Mouse (Mus musculus) hindbrain, embryonic 11.5 days (tissue): Measurements from ENCODE around the gene Tspo. TPM values are rescaled to one million over a fixed set of nuclear protein-coding genes. Genes with fewer than 3 reads are reported as not detected.

Experiments used
- ATAC-seq: fragments of 200-750 bp; cut with Nextera tagmentation; 2 replicates; pipeline ENCODE4 v1.8.0; 2017; ENCODE audit warnings: mild to moderate bottlenecking, moderate TSS enrichment, moderate library complexity; ENCODE audit not compliant: low FRiP score
- DNase-seq: peaks from one replicate; pipeline ENCODE4 v3.0.0-alpha.2; 2015; ENCODE audit warnings: low spot score
- H3K27ac ChIP-seq: fragments of 300-500 bp; sonication (generic); 2 replicates; pipeline ENCODE4 v1.5.1; 2014; ENCODE audit warnings: mild to moderate bottlenecking, low read depth, low read length
- H3K27me3 ChIP-seq: fragments of 300-500 bp; sonication (generic); 2 replicates; pipeline ENCODE4 v1.6.1; 2014; ENCODE audit warnings: mild to moderate bottlenecking, low read length, moderate library complexity, mixed read lengths; ENCODE audit not compliant: control insufficient read depth, insufficient read depth
- H3K36me3 ChIP-seq: fragments of 300-500 bp; sonication (generic); 2 replicates; pipeline ENCODE4 v1.6.1; 2014; ENCODE audit warnings: mild to moderate bottlenecking, low read length, moderate library complexity, mixed read lengths; ENCODE audit not compliant: control insufficient read depth, insufficient read depth
- H3K4me1 ChIP-seq: fragments of 300-500 bp; sonication (generic); replicated peaks from 2 replicates; pipeline ENCODE4 v1.6.1; 2014; ENCODE audit warnings: low read length, mixed read lengths; ENCODE audit not compliant: control insufficient read depth, insufficient read depth
- H3K4me2 ChIP-seq: fragments of 300-500 bp; sonication (generic); replicated peaks from 2 replicates; pipeline ENCODE4 v1.6.1; 2014; ENCODE audit warnings: mild to moderate bottlenecking, low read depth, low read length
- H3K4me3 ChIP-seq: fragments of 300-500 bp; sonication (generic); 2 replicates; pipeline ENCODE4 v1.5.1; 2014; ENCODE audit warnings: low read depth, low read length
- H3K9ac ChIP-seq: fragments of 300-500 bp; sonication (generic); 2 replicates; pipeline ENCODE4 v1.6.1; 2014; ENCODE audit warnings: low read depth, low read length
- H3K9me3 ChIP-seq: fragments of 300-500 bp; sonication (generic); 2 replicates; pipeline ENCODE4 v1.6.1; 2016; ENCODE audit warnings: low read length; ENCODE audit not compliant: control insufficient read depth
- WGBS: fragments of 180-500 bp; shearing (Covaris S2); extraction: QIAGEN DNeasy Blood & Tissue Kit; methylation state at CpG from one replicate; pipeline ENCODE4 v1.1.7; 2014; 5-methylcytosine and 5-hydroxymethylcytosine counted together
- polyA plus RNA-seq: library from polyadenylated mRNA; unstranded; fragments of >200 nt; fragmentation: Nextera tagmentation; extraction: Ambion mirVana; gene quantifications from 2 replicates; pipeline ENCODE4 v1.2.1, GENCODE M21; 2014

The Tspo gene
- polyA plus RNA-seq, 1 experiment from 2014 or later, result 32.0 TPM

DNA sequence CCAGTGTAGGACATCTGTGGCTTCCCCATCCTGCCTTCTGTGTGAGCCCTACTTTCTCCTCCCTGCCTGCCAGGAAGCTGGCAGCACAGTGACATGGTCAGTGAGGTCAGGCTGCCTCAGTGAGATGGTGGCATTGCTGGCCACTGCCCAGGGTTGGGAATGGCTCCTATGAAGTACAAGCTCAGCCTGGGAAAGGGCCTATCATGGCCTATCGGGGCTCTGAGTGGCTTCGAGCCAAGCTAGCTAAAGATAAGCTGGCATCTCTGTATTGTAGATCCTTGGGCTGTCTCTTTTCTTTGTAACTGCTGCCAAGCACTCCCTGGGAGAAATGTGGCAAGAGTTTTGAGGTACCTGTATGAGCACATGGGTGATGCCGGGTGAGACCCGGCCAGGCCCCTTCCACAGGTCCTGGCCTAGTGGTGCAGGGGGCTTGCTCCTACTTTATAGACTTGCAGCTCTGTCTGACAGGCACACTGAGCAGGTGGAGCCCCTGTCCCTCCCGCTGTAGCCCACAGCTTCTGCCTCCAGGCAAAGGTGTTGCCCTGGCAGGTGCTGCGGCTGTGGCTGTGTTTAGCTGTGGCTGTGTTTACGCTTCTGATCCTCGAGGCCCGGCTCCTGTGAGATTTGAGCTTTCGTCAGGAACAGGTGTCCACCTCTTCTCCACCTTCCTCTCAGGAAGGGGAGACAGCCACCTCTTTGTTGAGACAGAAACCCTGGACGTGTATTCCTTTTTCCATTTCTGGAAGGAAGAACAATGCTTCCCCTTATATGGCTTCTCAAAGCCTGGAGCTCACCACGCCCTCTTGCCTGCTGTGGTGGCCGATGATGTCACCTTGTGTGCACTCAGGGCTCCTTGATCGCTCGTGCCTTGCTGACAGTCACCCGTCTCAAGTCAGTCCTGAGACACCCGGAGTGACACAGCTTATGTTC, 28.2 kb upstream of the Tspo start:
- Histone ChIP-seq H3K4me1 (no peaks in the 10 kb centered on the region), H3K27ac (no peak overlapping the region), H3K9ac (no peak overlapping the region), H3K36me3 (no peaks in the 10 kb centered on the region), H3K27me3 (no peaks in the 10 kb centered on the region), H3K9me3 (no peaks in the 10 kb centered on the region), H3K4me2 (no peak overlapping the region), H3K4me3 (no peak overlapping the region)
- WGBS, result 83% methylated on average over 17 of the region's 17 CpGs
- no peak for DNase-seq
- ATAC-seq, result no peak

DNA sequence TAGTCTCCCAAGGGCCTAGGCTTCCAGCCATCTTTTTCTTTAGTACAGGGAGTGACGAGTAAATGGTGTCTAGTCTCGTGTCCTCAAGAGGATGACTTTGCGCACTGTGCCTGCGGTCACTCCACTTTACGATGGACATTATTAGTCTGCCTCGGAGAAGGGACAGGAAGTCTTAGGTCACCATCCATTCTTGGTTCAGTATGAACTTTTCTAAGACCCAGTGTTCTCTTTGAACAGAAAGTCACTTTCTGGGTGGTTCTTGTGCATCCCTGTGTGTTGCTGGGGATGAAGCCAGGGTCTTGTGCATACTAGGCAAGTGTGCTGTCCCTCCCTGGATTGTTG, 27.5 kb upstream of the Tspo start:
- DNase-seq, result no peak
- H3K4me3 ChIP-seq, result no peak overlapping the region
- 92% methylated on average over 6 of the region's 6 CpGs for WGBS
- no peak overlapping the region for H3K4me2 ChIP-seq
- H3K27ac ChIP-seq, result no peak overlapping the region
- no peak overlapping the region for H3K9ac ChIP-seq
- ATAC-seq, result no peak
- H3K9me3 ChIP-seq, result no peaks in the 10 kb centered on the region
- H3K36me3 ChIP-seq, result no peaks in the 10 kb centered on the region
- no peaks in the 10 kb centered on the region for H3K4me1 ChIP-seq
- no peaks in the 10 kb centered on the region for H3K27me3 ChIP-seq

DNA sequence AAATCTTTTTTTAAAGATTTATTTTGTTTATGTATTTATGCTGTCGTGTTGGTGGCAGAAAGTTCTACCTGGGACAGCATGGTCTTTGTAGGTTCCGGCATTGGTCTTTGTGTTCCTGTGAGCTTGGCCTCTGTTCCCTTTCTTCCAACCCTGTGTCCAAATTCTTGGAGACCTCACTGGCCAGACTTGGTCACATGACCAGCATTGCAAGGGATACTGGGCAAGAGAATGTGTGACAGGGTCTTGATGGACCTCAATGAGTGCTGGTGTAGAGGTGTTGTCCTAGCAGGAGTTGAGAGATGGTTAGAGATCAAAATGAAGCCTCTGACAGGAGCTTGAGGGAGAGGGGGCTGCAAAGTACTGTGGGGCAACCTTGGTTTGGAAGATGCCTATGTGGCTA, 24.5 kb upstream of the Tspo start:
- no peak overlapping the region for H3K9ac ChIP-seq
- WGBS, result 92% methylated on average over 2 of the region's 2 CpGs
- no peak for ATAC-seq
- H3K4me3 ChIP-seq, result no peak overlapping the region
- no peaks in the 10 kb centered on the region for H3K36me3 ChIP-seq
- no peaks in the 10 kb centered on the region for H3K4me1 ChIP-seq
- H3K27me3 ChIP-seq, result no peaks in the 10 kb centered on the region
- H3K9me3 ChIP-seq, result no peaks in the 10 kb centered on the region
- H3K27ac ChIP-seq, result no peak overlapping the region
- DNase-seq, result no peak
- no peak overlapping the region for H3K4me2 ChIP-seq

DNA sequence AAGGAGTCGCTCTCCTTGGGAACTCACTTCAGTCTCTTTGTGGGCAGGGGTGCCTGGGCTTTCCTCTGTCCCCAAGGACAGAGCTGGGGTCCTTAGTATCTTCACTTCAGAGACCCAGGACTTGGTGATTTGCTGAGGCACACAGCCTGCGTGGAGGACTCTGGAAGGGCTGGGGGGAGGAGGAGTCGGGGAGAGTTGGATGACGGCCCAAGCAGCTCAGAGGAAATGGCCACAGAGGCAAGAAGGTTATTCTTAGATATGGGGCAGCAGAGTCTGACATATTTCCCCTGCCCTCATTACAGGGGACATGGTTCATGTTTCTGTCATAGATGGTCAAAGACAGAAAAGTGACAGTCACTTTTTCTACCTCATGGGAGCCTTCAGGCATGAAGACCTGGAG, 23.5 kb upstream of the Tspo start:
- ATAC-seq (no peak), DNase-seq (no peak)
- 75% methylated on average over 4 of the region's 4 CpGs for WGBS
- H3K4me1 ChIP-seq, result no peaks in the 10 kb centered on the region
- H3K27me3 ChIP-seq, result no peaks in the 10 kb centered on the region
- H3K36me3 ChIP-seq, result no peaks in the 10 kb centered on the region
- no peaks in the 10 kb centered on the region for H3K9me3 ChIP-seq
- no peak overlapping the region for H3K4me3 ChIP-seq
- H3K27ac ChIP-seq, result no peak overlapping the region
- no peak overlapping the region for H3K9ac ChIP-seq
- no peak overlapping the region for H3K4me2 ChIP-seq

DNA sequence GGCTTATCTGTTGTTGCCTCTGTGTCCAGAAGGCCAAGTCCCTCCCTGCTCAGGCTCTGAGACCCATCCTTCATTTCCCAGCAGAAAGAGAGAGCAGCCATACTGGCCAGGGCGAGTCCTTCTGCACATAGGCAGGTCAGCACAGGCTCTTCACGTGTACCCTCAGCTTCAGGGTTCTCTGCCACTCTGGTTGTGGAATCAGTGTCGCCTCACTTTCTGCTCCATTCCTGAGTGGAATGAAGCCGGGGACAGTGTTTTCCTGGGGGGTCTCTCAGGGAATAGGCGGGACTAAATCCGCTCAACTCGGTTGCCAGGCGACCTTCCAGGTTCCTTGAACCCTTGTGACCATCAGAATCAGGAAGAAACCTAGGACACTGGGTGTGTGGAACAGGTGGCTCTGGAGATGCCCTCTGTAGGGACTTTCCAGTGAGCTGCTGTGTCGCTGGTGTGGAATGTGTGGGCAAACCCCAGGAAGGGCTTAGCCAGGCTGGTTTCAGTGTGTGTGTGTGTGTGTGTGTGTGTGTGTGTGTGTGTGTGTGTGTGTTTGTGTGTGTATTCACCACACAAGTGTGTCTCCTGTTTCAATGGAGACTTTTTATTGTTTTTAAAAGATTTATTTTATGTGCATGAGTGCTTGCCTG, 21.6 kb upstream of the Tspo start:
- H3K4me2 ChIP-seq, result no peak overlapping the region
- no peak for ATAC-seq
- no peak overlapping the region for H3K9ac ChIP-seq
- 84% methylated on average over 9 of the region's 9 CpGs for WGBS
- H3K27ac ChIP-seq, result no peak overlapping the region
- DNase-seq, result no peak
- H3K4me1 ChIP-seq, result no peaks in the 10 kb centered on the region
- no peaks in the 10 kb centered on the region for H3K9me3 ChIP-seq
- H3K36me3 ChIP-seq, result 0 out of 2 replicates have a peak, but pooled peaks cover under 1% of the 10 kb centered on the region
- no peaks in the 10 kb centered on the region for H3K27me3 ChIP-seq
- no peak overlapping the region for H3K4me3 ChIP-seq

DNA sequence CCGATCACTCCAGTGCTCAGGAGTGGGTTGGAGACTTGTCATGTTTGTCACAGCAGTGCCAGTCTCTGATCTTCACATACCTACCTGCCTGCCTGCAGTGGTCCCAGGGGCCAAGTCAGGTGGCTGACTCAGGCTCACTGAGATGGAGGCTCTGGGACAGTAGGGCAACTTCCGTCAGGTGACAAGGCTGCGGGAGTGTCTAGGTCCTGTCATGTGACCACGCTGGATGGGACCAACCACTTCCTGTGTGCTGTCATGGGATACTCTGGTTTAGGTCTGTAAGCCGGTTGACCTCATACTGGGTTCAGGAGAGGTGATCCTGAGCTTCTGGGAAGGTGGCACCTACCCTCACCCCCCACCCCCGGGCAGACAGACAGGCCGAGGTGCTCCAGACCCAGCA, 17.4 kb upstream of the Tspo start:
- ATAC-seq (no peak), DNase-seq (no peak)
- no peak overlapping the region for H3K4me3 ChIP-seq
- no peak overlapping the region for H3K27ac ChIP-seq
- 0 out of 2 replicates have a peak, but pooled peaks cover 3% of the 10 kb centered on the region for H3K36me3 ChIP-seq
- H3K4me2 ChIP-seq, result no peak overlapping the region
- 91% methylated on average over 7 of the region's 7 CpGs for WGBS
- no peak overlapping the region for H3K9ac ChIP-seq
- no peaks in the 10 kb centered on the region for H3K4me1 ChIP-seq
- no peaks in the 10 kb centered on the region for H3K9me3 ChIP-seq
- no peaks in the 10 kb centered on the region for H3K27me3 ChIP-seq

DNA sequence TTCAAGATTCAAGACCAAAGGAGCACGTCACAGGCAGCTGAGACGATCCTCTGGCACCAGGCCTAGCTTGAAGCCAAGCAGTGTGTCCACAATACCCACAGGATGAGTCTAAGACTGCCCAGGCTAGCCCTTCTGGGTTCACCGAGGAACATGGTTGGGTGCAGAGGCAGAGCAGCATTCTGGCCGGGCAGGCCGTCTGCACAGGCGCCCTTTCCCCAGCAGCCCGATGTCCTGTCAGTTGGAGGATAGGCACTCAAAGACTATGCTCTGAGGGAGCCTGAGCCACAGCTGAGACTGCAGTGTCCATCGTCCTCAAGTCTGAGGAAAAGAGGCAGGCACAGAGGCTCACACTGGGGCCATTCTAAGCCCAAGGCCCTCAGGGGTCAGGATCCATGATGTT, 16.2 kb upstream of the Tspo start:
- ATAC-seq (no peak), DNase-seq (no peak)
- no peaks in the 10 kb centered on the region for H3K9me3 ChIP-seq
- no peak overlapping the region for H3K4me2 ChIP-seq
- no peak overlapping the region for H3K27ac ChIP-seq
- 88% methylated on average over 8 of the region's 8 CpGs for WGBS
- no peaks in the 10 kb centered on the region for H3K27me3 ChIP-seq
- no peak overlapping the region for H3K9ac ChIP-seq
- H3K4me3 ChIP-seq, result no peak overlapping the region
- H3K4me1 ChIP-seq, result no peaks in the 10 kb centered on the region
- H3K36me3 ChIP-seq, result 0 out of 2 replicates have a peak, but pooled peaks cover 3% of the 10 kb centered on the region

DNA sequence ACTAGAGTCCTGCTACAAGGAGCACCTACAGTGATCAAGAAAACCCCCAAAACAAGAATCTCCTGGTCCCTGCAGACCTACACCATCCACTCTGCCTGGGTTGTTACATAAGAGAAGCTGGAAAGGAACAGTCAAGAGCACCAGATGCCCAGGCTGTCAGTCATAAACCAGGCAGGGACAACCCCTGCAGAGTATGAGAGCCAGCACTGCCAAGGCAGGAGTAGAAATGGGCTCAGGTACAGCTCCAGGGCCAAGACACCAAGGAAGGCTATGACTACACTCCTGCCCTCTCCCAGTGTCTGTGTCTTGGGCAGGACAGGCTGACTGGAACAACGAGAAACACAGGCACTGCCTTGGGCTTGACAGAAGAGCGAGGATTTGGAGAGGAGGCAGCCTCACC, 13.3 kb upstream of the Tspo start:
- WGBS, result 98% methylated on average over 2 of the region's 2 CpGs
- DNase-seq (no peak), ATAC-seq (no peak)
- Histone ChIP-seq H3K4me2 (no peak overlapping the region), H3K27ac (no peak overlapping the region), H3K4me1 (no peaks in the 10 kb centered on the region), H3K9me3 (no peaks in the 10 kb centered on the region), H3K9ac (no peak overlapping the region), H3K36me3 (0 out of 2 replicates have a peak, but pooled peaks cover 3% of the 10 kb centered on the region), H3K4me3 (no peak overlapping the region), H3K27me3 (no peaks in the 10 kb centered on the region)

DNA sequence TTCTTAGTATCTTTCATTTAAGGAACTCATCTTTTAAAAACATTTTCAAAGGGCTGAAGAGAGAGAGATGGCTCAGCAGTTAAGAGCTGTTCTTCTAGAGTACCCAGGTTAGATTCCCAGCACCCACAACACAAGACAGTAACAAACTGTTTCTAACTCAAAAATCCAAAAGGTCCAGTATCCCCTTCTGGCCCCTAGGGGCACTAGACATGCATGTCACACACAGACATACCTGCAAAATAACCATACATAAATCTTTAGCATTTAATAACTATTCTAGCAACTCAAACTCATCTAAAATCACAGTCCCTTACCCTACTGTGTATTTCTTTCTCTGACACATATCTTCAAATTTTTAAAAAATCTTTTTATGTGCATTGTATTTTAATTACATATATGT, 9.6 kb upstream of the Tspo start:
- H3K4me2 ChIP-seq, result no peak overlapping the region
- DNase-seq, result no peak
- no peak overlapping the region for H3K27ac ChIP-seq
- no peaks in the 10 kb centered on the region for H3K27me3 ChIP-seq
- no peaks in the 10 kb centered on the region for H3K36me3 ChIP-seq
- no peak overlapping the region for H3K9ac ChIP-seq
- ATAC-seq, result no peak
- H3K4me3 ChIP-seq, result no peak overlapping the region
- no peaks in the 10 kb centered on the region for H3K4me1 ChIP-seq
- H3K9me3 ChIP-seq, result no peaks in the 10 kb centered on the region
